Mouse (Mus musculus) kidney, postnatal 4 days (tissue): ENCODE measurements around the gene Ttc23.

Experiments
- DNase-seq, 2 experiments: peaks; one replicate each; pipeline ENCODE4 v3.0.0; 2021; ENCODE audit warnings: mixed read lengths in 2 of 2

Ttc23 gene

DNA sequence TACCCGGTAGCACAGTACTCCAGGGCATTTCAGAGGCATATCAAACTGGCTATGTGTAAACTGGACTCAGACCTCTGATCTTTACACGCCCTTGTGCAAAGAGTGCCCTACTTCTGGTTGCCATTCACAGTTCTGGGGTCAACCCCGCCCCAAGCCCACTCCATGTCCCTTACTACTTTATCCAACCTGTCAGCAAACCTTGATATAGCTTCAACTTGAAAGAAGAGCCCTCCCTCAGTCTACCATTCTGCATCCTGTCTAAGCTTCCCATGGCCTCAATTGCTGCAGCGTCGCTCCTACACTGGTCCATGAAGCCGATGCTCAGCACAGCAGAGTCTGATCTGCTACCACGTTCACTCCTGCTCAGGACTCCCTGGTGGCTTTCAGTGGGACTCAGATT, 108.2 kb downstream of the Ttc23 start:
- no peak for DNase-seq

DNA sequence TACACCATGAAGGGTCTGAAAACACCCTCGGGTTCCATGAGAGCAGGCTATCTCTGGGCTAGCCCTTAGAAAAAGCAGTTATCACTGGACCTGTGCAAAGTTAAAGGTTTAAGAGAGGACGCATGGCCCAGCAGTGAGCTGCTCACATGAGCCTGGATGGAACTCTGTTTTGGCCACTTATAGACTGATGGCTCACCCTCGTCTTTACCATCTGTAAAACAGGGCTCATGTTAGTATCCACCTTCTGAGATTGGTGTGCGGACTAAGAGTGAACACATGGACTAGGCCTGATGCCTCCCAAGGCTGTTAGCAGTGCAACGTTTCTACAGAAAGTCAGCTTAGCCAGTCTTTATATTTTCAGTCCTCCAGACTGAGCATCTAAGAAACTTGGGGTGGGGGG, 109.4 kb downstream of the Ttc23 start:
- DNase-seq: no peak

DNA sequence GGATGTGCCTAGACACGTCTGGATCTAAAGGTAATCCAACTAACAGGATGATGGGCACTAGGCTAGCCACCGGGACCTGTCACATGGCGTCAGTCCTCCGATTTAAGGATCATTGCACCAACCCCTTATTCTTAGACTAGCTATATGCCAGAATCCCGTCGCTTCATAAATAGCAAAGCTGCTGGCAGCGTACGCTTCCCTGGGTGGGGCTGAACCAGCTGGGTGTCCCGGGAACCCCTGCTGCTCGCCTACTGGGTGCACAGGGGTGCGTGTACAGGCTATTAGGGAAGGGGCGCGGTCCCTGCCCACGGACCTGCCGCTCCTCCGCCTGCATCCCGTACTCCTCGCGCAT, 111.3 kb downstream of the Ttc23 start:
- DNase-seq: no peak

DNA sequence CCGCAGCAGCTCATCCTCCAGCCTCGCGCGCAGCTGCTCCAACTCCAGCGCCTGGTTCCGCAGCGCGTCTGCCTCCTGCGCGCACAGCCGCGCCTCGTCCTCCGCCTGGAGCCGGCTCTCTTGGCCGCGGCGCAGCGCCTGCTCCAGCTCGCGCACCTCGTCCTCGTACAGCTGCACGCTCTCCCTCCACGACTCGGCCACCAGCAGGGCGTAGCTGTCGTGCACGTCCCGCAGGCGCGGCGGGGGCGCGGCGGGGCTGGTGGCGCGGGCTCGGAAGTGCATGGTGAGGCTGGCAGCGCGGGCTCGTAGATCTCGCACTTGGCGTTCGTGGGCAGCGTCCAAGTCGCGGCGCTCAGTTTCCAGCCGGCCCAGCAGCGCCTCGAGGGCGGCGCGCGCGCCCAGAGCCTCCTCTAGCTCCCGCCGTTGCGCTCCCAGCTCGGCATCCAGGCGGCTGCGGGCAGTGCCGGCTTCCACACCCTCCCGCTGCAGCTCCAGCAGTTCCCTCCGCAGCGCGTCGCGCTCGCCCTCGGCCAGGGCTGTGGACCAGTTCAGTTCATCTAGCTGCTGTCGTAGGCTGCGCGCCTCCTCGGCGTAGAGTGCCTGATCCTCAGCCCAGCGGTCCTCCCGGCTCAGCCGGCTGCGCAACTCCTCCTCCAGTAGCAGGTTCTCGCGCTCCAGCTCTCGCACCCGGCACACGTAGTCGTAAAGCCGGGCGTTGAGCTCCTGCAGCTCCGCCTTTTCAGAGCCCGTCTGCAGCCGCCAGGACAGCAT, 111.8 kb downstream of the Ttc23 start:
- peak; percentile 70 to 80 for DNase-seq

DNA sequence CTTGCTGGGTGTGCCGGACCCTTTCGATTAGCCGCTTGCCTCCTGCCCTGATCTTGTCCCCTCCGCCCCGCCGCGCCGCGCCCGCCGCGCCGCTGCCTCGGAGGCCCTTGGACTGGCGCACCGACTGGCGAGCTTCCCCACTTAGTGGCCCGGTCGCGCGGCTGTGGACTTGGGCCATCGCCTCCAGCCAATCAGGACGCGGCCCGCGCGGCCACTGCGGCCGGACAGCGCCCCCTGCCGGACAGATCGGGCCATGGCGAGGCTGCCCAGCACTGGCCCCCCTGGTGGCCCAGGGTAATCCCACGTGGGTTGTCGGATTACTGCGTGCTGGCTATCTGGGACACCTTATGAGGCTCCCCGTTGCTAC, 112.4 kb downstream of the Ttc23 start, which contains the start of gene Synm:
TSS of gene Synm (minus strand) at position 114 of the 367 bp plus-strand sequence.
- peak; percentile 96 for DNase-seq

DNA sequence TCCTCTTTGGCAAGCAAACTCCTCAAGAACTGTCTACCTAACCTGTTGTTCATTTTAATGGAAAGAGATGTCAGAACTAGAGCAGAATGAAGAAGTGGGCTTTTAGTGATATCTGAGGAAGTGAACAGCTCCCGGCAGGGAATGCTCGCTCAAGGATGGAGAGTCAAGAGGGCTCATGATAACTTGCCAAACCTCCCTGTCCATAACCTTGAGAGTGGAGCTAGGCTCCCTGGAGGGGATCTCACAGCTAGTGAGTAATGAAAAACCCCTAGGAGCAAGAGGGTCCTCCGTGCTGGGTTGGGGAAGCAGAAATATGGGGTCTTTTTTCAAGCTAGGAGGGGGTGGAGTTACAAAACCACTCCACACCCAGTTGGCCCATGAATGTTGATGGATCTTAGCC, 116.4 kb downstream of the Ttc23 start:
- no peak for DNase-seq

DNA sequence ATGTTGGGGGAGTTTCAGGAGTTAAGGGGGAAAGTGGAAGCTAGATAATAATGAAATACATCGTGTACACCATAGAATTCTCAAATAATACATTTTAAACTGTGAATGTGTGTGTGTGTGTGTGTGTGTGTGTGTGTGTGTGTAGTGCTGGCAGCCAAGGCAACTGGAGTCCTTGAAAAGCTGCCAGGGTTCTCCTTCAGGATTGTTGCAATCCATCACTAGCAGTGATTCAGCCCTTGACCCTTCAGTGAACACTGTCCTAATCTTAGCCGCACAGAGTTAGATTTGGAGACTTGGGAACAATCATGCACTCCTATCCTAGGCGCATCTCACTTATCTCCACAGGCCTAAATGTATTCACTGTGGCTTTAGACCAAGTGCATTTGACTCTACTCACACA, 120.9 kb downstream of the Ttc23 start:
- no peak for DNase-seq

DNA sequence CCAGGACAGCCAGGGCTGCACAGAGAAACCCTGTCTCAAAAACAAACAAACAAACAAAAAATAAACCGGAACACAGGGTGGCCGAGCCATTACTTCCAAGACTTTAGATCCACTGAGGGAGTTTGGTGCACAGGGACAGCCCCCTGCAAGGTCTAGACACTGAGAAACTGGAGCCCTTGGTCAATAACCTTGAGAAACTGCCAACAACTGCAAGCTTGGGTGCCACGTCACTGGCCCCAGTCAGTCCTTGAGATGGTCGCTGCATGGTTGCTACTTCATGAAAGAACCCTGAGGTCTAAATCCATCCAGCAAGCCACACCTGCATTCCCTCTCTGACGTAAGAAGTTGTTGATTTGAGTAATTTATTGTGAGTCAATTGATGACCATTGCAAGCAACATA, 122.3 kb downstream of the Ttc23 start:
- no peak for DNase-seq

DNA sequence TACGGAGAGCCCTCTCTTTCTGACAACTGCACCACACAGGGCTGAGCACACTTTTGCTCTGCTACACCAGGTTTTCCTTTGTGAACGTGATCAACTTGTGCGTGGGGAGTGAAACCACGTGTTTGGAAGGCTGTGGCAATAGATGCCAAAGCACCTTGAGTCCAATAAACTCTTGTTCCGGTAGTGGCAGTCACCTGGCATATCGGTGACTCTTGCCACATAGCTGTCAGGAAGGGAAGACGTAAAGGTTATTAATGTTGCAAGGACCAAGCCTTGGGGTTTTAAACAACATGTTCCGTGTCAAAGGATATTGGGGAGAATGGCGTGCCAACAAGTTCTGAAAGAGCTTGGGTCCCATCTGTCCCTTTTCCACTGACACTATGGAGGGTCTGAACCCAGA, 125.0 kb downstream of the Ttc23 start:
- DNase-seq: no peak

DNA sequence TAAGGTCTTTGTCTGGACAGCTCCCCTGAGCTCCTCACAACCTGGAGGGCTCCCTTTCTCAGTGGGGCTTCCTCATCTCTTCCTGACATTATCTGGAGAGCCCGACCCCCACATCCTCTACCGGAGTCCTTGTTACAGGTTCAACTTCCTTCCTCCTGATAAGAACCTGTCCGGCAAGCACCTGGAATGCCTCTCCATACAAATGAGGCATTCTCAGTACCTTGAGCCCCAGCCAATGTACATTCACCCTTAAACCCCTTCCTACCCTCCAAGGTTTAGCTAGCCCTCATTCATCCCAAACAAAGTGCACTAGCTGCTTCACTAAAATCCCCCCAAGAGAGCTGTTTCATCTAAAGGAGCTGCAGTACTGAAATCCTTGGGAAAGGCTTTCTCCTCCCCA, 128.4 kb downstream of the Ttc23 start:
- DNase-seq: no peak

DNA sequence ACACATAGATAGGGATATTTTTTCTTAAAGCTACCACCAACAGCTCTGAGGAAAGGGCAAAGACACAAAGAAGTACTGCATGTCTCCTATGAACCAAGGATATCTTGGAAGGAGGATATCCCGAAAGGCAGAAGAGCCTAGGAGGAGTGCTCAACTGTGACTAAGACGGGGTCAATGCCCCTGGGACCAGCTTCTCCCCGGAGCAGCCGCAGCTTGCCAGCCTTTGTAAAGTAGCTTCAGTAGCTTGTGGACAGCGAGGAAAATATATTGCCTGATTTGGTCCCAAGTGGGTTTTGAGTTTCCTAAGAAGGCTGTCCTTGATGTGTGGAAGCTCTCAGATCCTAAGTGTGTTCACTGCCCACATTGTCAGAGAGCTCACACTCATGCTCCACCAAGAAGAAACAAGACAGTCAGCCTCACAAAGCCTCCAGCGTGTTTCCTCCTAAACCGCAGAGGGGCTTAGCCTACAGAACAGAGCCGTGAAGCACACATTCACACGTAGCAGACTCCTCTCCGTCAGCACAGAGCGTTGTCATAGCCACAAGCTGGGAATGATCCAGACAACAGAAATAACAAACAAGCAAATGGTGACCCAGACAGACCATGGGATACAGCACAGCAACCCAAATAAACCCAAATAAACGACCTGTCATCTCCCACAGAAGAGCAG, 129.6 kb downstream of the Ttc23 start:
- peak in 1 of 2 experiments; percentile 31 for DNase-seq

DNA sequence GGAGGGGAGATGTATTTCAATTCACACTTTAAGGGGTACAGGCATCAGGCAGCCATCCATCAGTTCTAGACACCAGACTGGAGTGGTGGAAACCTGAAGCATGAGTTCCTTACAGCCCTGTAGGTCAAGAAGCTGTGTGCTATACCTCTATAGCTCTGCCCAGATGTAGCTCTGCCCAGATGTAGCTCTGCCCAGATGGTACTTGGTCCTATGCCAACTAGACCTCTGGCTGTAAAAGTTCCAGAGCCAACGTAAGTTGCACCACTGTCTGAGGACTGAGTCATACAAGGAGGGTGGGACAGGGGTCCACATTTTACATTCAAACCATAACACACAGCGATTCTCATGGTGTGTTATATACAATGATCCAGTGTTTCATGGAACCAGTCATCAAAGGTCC, 140.7 kb downstream of the Ttc23 start:
- no peak for DNase-seq

DNA sequence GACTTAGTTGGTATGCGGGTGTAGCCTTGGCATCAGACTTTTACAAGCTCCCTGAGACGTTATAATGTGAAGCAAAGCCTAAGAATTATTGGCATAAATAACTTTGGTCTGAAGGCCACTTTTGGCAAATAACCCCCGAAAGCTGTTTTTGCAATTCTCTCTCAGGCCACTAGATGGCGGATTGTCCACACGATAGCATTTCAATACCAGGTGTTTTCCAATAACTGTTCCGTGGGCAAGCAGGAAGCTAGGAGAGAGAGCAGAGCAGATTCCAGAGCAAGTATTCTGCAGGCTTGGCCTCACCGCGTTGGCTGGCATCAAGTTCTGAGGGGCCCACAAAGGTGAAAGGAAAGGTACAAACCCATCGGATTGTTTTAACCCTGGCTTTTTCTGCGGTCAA, 141.5 kb downstream of the Ttc23 start:
- DNase-seq: peak; percentile 75 to 80

DNA sequence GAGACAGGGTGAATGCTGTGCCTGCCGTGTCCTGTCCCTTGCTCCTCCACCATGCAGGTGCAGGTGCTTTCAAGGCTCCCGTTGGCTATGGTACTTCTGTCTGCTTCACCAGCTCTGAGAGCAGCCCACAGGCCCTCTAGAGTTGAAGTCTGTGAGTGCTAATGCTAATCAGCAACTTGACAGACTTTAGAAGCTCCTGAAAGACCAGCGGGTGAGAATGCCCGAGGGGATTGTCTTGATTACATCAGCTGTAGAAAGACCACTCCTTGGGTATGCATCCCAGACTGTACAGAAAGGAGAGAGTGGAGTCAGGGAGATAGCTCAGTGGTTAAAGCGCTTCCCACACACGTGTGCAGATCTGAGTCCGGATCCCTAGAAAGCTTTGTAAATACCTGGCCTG, 144.0 kb downstream of the Ttc23 start:
- no peak for DNase-seq

DNA sequence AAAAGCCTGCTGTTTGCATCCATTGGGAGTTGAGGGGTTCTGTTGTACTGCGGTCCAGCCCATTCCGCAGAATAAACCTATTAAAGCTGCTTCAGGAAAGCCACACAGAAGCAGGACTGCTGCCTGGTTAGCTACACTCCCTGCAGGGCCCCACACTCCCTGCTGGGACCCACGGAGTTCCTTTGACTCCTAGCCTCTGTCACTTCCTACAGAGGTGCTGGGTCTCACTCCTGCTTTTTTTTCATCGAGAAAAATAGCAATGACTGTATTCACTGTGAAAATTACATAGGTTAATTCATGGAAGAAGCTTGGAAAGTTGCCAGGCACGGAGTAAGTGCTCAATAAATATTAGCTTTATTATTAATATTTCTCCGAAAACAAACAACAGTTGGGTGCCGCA, 146.2 kb downstream of the Ttc23 start:
- DNase-seq: no peak

DNA sequence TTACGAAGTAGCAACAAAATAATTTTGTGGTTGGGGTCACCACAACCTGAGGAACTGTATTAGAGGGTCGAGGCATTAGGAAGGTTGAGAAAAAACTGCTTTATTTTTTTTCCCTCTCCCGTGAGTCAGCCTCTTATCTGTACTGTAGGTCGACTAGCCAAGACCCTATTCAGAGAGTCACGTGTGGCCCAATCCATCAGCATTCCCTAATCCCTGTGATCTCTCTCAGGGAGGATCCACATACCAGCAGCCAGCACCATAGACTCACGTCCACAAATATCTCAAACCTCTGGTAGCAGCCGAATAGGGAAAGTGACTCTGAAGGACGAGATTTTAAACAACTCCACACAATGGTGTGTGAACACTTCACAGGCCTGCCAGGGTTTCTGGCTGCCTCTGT, 149.9 kb downstream of the Ttc23 start:
- no peak for DNase-seq

DNA sequence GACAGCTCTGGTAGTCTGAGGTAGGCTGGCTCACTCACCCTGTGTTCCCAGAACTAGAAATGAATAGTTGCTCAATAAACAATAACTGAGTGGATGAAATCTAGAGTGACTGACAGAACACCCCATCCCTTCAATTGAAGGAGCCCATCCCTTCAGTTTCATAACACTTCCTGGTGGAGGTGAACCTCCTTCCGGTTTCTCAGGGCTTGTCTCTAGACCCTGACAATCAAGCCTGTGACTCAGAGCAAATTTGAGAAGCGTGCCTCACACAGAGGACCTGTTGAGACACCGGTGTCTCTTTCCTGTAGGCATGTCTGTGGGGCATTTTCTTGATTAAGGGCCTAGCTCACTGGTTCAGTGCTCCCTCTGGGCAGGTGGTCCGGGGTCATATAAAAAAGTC, 151.3 kb downstream of the Ttc23 start:
- no peak for DNase-seq

DNA sequence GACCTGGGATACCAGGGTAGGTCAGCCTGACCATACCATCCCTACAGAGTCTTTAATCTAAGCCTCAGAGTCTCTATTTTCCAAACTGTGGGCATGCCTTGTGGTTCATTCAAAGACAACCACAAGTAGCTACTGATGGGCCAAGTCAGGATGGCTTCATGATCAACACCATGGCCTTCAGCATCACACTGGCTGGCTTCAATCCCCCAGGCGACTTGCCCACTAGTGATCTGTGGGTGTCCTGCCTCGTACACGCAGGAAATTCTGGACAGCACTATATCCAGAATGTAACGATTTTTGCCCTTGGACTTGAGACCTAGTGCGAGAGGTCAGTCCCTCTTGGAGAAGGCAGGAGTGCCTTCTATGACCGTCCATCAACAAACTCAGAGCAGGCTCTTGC, 153.3 kb downstream of the Ttc23 start:
- no peak for DNase-seq

DNA sequence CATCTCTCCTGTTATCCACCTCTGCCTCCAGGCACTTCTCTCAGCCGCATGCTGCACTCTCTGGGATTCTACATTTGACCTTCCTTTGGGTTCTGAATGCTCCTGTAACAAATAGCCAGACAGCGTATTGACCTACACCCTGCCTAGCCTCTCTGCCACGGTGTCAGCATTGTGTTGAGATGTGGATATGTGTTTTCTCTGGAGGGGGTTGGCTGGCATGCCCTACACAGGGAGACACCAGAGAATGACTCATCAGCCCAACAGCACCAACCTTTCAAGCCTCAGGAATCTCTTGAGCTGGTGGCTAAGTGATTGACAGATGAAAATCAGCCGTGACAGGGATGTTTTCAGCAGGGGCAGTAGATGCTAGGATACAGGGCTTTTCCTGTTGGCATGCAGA, 153.8 kb downstream of the Ttc23 start:
- no peak for DNase-seq

DNA sequence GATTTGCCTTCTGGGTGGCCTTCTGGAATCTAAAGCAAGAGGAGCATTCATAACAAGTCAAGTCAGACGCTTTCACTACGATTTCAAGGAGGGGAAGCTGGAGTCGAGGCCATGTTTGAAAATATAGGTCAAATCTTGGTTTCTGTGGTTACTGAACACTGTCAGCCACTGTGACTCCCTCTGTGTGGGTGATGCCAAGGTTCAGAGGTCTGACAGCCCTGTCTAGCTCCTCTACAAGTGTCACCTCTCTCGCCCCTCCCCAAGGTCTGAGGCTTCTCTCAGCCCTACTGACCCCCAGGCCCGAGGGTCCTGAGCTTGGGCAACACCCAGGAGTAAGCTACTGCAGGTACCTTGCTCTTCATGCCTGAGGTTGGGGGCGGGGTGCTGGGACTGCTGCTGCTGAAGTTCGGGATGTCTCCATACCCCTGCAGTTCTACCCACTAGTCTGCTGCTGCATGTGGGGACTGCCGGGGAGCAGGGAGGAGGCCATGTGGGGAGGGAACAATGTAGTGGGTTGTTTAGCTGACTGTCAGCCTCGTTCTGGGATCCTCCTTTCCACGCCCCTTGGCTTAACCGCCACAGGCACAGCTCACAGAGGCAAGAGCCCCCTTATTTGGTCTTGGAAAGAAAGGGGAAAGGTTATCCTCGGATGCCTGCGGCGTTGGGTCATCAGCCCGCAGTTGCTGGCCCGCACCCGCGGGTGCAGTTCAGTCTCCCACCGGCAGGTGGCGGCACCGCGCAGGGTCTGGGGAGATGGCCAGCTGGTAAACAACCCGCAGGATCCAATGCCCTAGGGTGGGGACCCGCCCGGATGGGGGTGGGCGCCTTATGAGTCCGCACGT, 156.0 kb downstream of the Ttc23 start:
- DNase-seq: peak; percentile 94 to 95

DNA sequence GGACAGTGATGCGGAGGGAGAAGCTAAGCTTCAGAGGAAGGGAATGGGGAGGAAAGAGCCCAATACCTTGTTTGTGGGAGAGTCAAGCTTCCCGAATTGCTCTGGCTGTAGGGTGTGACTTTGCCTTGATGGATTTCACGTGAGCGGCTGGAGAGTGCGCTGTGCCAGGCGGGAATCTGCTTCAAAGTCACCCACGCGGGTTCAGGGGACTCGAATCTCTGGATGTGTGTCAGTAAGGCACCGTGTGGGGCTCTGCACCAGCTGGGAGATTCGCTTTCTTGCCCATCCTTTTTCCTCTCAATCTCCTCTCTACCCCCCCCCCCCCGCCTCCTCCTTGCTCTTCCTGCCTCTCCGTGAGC, 156.6 kb downstream of the Ttc23 start:
- no peak for DNase-seq
